Mouse (Mus musculus) layer of hippocampus, adult 8-10 months (tissue): ENCODE results near the gene Gm1113. TPM values are rescaled to one million over a fixed set of nuclear protein-coding genes. Genes with fewer than 3 reads are reported as not detected.
A peak's percentile ranks its signal among the peaks of the same experiment; 100 is the strongest.

ENCODE experiments used
- DNase-seq, 2 experiments: peaks; one replicate each; pipeline ENCODE4 v3.0.0; 2022; ENCODE audit warnings: low spot score in 2 of 2
- total RNA-seq, 4 experiments: library from RNA; stranded (reverse); gene quantifications; 2 replicates each; pipeline ENCODE4 v1.2.4; 2022

Gene Gm1113
- total RNA-seq, 4 experiments from 2014 or later = not detected

GRCm38 (mm10) chr9:35529141-35529540 lies 11.1 kb upstream of the Gm1113 start:
- no peak for DNase-seq

DNA sequence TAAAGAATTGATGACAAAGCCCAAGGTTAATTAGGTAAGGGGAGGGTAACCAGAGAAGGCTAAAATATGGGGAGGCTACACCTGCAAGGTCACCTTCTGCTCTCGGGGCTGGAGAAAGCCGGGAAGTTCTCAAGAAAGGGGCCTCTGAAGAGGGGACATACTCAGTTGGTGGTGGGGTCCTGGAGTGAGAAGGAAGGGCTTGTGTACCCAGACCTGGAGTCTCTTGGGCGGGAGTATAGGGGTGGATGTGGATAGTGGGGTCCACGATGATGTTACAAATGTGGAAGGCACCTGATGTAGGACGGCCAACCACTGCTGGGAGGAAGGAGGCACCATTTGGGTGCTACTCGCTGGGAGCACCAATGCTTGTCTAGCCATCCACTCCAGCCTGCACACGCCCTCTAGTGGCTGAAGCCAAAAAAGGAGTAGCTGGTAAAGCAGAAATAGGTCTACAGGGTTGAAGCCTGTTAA lies 5.9 kb upstream of the Gm1113 start:
- DNase-seq = peak; percentile 69 to 79

GRCm38 (mm10) chr9:35523541-35523940 lies 5.5 kb upstream of the Gm1113 start:
- peak; percentile 68 to 69 for DNase-seq

DNA sequence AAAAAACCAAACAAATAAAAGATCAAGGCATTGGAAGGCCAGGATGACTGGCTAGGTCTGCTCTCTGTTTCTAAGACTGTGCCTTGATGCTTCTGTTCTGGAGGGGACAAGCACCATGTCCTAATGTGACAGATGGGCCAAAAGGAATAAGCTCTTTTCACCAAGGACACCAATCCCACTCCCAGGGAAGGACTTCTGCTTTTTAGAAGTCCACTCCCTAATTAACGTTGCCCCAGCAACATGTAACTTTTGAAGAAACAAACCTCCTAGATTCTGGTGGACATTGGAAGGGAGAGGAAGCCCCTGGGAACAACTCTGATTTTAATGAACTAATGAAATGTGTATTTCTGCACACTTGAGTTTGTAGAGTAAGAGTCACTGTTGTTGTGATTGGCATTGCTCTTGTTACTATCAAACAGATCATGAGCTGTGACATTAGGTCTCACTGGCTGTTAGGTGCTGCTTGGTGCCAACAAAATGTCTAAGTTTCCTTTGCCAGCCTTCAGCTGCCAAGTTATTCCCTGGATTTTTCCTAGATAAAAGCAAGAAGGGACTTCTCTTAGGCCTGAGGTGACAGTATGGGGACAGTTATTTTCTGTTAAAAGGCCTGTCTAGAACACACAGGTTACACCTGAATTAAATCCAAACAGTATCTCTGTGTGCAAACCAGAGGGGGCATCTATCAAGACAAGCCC lies 4.9 kb upstream of the Gm1113 start:
- no peak for DNase-seq

DNA sequence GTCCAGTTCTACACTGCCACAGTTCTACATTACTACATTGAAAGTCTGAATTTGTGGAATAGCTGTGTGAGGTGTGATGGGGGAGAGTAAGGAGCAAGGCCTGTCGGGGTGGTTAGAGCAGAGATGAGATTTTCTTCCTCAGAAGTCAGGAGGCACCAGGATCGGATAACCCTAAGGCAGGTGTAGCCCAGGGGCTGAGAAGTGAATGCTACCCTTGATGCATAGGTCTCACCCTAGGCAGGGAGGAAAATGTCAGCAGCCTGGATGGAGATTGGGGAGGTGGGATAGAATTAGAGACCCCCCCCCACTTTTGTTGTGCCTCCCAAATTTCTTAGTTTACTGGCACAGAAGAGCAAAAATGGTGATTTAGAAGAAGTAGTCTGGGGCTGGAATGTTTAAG lies 4.2 kb upstream of the Gm1113 start:
- no peak for DNase-seq

- DNase-seq = no peak
Measured at GRCm38 (mm10) chr9:35520631-35521348, 2.7 kb upstream of the Gm1113 start.

- no peak for DNase-seq
Measured at GRCm38 (mm10) chr9:35516711-35517110, 1.4 kb downstream of the Gm1113 start.

GRCm38 (mm10) chr9:35516182-35516581 lies 1.9 kb downstream of the Gm1113 start:
- DNase-seq = no peak

GRCm38 (mm10) chr9:35513900-35514299 lies 4.2 kb downstream of the Gm1113 start:
- no peak for DNase-seq

GRCm38 (mm10) chr9:35508234-35508633 lies 9.8 kb downstream of the Gm1113 start:
- peak; percentile 62 to 66 for DNase-seq

- no peak for DNase-seq
Measured at GRCm38 (mm10) chr9:35502361-35503000, 15.6 kb downstream of the Gm1113 start.

DNA sequence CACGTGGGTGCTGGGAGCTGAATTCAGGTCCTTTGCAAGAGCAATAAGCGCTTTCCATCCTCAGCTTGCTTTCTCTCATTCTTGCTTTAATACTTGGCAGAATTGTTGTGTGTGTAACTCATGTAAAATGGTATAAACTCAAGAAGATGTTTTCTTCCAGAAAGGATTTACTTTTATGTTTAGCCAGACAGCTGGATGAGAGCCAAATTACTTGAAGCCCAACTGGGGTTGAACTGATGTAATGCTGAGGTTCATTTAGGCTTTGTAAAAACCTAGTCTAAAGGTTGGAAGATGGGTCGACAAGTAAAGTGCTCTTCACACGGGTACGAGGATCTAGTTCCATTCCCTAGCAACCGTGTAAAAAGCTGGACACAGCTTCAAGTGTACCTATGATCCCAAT lies 18.1 kb downstream of the Gm1113 start:
- no peak for DNase-seq

DNA sequence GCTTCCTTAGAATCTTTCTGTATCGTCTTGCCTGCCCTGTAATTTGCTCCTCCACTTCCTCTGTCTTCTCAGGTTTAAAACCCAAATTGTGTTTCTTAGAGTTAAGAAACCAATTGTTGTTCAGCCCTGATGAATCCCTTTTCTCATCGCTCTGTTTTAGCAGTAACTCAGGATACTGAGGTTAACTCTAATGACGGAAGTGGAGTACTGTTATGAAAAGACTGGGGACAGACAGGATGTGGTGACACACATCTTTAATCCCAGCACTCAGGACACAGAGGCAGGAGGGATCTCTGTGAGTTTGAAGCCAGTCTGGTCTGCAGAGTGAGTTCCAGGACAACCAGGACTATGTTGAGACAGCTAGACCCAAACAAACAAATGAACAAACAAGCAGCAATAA lies 22.6 kb downstream of the Gm1113 start:
- DNase-seq = no peak

- DNase-seq = no peak
Measured at GRCm38 (mm10) chr9:35494937-35495336, 23.1 kb downstream of the Gm1113 start.

DNA sequence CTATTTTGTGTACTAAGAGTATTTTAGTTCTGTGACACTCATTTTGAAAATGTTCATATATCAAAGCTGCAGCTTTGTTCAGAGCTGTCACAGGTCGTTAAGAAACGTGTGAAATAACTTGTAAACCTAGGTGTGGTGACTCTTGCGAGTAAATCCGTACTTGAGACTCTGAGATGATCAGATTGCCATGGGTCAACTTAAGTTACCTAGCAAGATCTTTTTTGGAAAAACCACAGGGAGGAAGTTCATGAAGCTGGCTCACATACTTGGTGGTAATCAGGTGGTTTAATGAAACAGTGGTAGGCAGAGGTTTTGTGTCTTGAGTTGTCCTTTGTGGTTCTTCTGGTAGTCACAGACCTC lies 24.4 kb downstream of the Gm1113 start:
- no peak for DNase-seq

- no peak for DNase-seq
Measured at GRCm38 (mm10) chr9:35493033-35493732, 24.9 kb downstream of the Gm1113 start.

GRCm38 (mm10) chr9:35491109-35491866 lies 26.8 kb downstream of the Gm1113 start:
- no peak for DNase-seq

GRCm38 (mm10) chr9:35488496-35488895 lies 29.6 kb downstream of the Gm1113 start:
- peak; percentile 17 to 46 for DNase-seq

DNA sequence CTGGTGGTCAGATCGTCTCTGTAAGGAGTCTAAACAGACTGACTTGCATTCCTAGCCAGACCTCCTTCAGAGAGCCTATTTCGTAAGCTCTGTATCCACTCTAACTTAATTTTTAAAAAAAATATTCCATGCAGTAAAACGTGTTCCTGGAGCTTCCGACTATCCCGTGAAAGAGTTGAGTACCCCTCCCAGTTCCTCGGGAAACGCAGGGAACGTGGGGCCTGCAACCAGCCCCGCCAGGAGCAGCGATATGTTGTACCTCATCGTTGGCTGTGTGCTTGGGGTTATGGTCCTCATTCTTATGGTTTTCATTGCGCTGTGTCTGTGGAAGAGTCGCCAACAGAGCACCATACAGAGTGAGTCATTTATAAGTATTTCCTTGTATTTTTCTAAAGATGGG lies 31.5 kb downstream of the Gm1113 start:
- DNase-seq = no peak

- no peak for DNase-seq
Measured at GRCm38 (mm10) chr9:35483949-35484348, 34.1 kb downstream of the Gm1113 start.
